Mouse (Mus musculus) hindbrain, embryonic 16.5 days (tissue): Measurements from ENCODE around the gene Gipc1. TPM values are rescaled to one million over a fixed set of nuclear protein-coding genes. Genes with fewer than 3 reads are reported as not detected.

Experiments used
- ATAC-seq: fragments of 200-750 bp; cut with Nextera tagmentation; 2 replicates; pipeline ENCODE4 v1.8.0; 2017; ENCODE audit warnings: moderate TSS enrichment, moderate library complexity
- H3K27ac ChIP-seq: fragments of 300-500 bp; sonication (generic); 2 replicates; pipeline ENCODE4 v1.5.1; 2014; ENCODE audit warnings: low read depth, mild to moderate bottlenecking, control low read depth, low read length, moderate library complexity
- H3K27me3 ChIP-seq: fragments of 300-500 bp; sonication (generic); replicated peaks from 2 replicates; pipeline ENCODE4 v1.6.1; 2014; ENCODE audit warnings: low read length; ENCODE audit not compliant: control insufficient read depth, insufficient read depth
- H3K36me3 ChIP-seq: fragments of 300-500 bp; sonication (generic); 2 replicates; pipeline ENCODE4 v1.6.1; 2014; ENCODE audit warnings: mild to moderate bottlenecking, low read length, moderate library complexity, mixed read lengths; ENCODE audit not compliant: control insufficient read depth, insufficient read depth
- H3K4me1 ChIP-seq: fragments of 300-500 bp; sonication (generic); 2 replicates; pipeline ENCODE4 v1.6.1; 2014; ENCODE audit warnings: low read depth, low read length; ENCODE audit not compliant: control insufficient read depth, insufficient read depth
- H3K4me2 ChIP-seq: fragments of 300-500 bp; sonication (generic); 2 replicates; pipeline ENCODE4 v1.6.1; 2014; ENCODE audit warnings: mild to moderate bottlenecking, low read length, control low read depth, moderate library complexity
- H3K4me3 ChIP-seq: fragments of 300-500 bp; sonication (generic); 2 replicates; pipeline ENCODE4 v1.5.1; 2014; ENCODE audit warnings: mild to moderate bottlenecking, low read length, control low read depth, moderate library complexity
- H3K9ac ChIP-seq: fragments of 300-500 bp; sonication (generic); 2 replicates; pipeline ENCODE4 v1.6.1; 2014; ENCODE audit warnings: low read depth, mild to moderate bottlenecking, control low read depth, low read length, moderate library complexity
- H3K9me3 ChIP-seq: fragments of 300-500 bp; sonication (generic); 2 replicates; pipeline ENCODE4 v1.6.1; 2014; ENCODE audit warnings: mild to moderate bottlenecking, low read length, moderate library complexity; ENCODE audit not compliant: control insufficient read depth
- WGBS: fragments of 180-500 bp; shearing (Covaris S2); extraction: QIAGEN DNeasy Blood & Tissue Kit; methylation state at CpG from one replicate; pipeline ENCODE4 v1.1.7; 2014; 5-methylcytosine and 5-hydroxymethylcytosine counted together
- polyA plus RNA-seq: library from polyadenylated mRNA; unstranded; fragments of >200 nt; fragmentation: Nextera tagmentation; extraction: Ambion mirVana; gene quantifications from 2 replicates; pipeline ENCODE4 v1.2.1, GENCODE M21; 2015

The Gipc1 gene
- polyA plus RNA-seq, 1 experiment from 2014 or later, result 135 TPM

DNA sequence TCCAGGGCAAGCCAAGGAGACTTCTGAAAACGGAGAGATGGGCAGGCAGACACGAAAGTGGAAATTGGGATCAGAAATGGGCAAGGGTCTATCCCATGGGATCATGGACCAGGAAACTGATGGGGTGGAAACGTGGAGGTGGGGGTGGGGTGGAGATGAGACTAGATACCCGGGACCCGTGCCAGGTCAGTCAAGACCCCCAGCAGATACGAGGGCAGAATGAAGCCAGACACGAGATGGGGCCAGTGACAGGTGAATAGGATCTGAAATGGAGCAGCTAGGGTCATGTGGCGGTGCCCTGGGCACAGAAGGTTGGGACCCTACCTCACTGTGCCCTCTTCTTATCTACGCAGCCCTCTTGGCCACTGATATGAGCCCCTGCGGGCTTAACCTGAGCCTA, 15.0 kb downstream of the Gipc1 start:
- H3K36me3 ChIP-seq, result peaks cover 24% of the 10 kb centered on the region
- no peaks in the 10 kb centered on the region for H3K9me3 ChIP-seq
- H3K4me1 ChIP-seq, result peaks cover 29% of the 10 kb centered on the region
- H3K4me3 ChIP-seq, result no peak overlapping the region
- peak overlapping the region; percentile 64; the same call in 1 of the 2 replicates for H3K27ac ChIP-seq
- H3K9ac ChIP-seq, result no peak overlapping the region
- H3K4me2 ChIP-seq, result peak overlapping the region; percentile 70
- H3K27me3 ChIP-seq, result no peaks in the 10 kb centered on the region
- 75% methylated on average over 10 of the region's 10 CpGs for WGBS
- no peak for ATAC-seq

DNA sequence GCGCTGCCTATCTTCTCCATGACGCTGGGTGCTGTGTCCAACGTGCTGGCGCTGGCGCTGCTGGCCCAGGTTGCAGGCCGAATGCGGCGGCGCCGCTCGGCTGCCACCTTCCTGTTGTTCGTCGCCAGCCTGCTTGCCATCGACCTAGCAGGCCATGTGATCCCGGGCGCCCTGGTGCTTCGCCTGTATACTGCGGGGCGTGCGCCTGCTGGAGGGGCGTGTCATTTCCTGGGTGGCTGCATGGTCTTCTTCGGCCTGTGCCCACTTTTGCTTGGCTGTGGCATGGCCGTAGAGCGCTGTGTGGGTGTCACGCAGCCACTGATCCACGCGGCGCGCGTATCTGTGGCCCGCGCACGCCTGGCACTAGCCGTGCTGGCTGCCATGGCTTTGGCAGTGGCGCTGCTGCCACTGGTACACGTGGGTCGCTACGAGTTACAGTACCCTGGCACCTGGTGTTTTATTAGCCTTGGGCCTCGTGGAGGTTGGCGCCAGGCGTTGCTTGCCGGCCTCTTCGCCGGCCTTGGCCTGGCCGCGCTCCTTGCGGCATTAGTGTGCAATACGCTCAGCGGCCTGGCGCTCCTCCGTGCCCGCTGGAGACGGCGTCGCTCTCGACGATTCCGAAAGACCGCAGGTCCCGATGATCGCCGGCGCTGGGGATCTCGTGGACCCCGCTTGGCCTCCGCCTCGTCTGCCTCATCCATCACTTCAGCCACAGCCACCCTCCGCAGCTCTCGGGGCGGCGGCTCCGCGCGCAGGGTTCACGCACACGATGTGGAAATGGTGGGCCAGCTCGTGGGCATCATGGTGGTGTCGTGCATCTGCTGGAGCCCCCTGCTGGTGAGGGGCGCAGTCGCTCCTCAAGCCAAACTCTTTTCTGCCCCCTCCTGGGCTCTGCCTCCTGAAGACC, 15.8 kb downstream of the Gipc1 start:
- H3K9ac ChIP-seq, result peak overlapping the region; percentile 62
- H3K27ac ChIP-seq, result peak overlapping the region; percentile 64
- H3K4me1 ChIP-seq, result peaks cover 26% of the 10 kb centered on the region
- H3K36me3 ChIP-seq, result peaks cover 27% of the 10 kb centered on the region
- peak; percentile 52 for ATAC-seq
- WGBS, result 15% methylated on average over 74 of the region's 80 CpGs
- peak overlapping the region; percentile 39 for H3K4me3 ChIP-seq
- no peaks in the 10 kb centered on the region for H3K9me3 ChIP-seq
- H3K4me2 ChIP-seq, result peak overlapping the region; percentile 70
- H3K27me3 ChIP-seq, result no peaks in the 10 kb centered on the region

DNA sequence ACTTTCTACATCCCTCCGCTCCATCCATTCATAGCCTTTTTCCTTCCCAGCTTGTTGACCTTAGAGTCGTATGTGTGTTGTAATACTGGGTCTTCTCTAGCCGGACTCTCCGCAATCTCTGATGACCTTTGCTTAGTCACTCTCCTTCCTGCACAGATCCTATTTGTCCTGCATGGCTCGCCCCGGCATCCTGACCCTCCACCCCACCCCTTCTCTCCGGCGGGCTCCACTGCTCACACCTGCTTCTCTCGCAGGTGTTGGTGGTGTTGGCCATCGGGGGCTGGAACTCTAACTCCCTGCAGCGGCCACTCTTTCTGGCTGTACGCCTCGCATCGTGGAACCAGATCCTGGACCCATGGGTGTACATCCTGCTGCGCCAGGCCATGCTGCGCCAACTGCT, 16.5 kb downstream of the Gipc1 start:
- ATAC-seq, result no peak
- no peak overlapping the region for H3K9ac ChIP-seq
- H3K4me3 ChIP-seq, result no peak overlapping the region
- H3K36me3 ChIP-seq, result peaks cover 32% of the 10 kb centered on the region
- H3K27ac ChIP-seq, result no peak overlapping the region
- no peaks in the 10 kb centered on the region for H3K9me3 ChIP-seq
- H3K4me1 ChIP-seq, result peaks cover 26% of the 10 kb centered on the region
- no peak overlapping the region for H3K4me2 ChIP-seq
- 76% methylated on average over 16 of the region's 16 CpGs for WGBS
- no peaks in the 10 kb centered on the region for H3K27me3 ChIP-seq

DNA sequence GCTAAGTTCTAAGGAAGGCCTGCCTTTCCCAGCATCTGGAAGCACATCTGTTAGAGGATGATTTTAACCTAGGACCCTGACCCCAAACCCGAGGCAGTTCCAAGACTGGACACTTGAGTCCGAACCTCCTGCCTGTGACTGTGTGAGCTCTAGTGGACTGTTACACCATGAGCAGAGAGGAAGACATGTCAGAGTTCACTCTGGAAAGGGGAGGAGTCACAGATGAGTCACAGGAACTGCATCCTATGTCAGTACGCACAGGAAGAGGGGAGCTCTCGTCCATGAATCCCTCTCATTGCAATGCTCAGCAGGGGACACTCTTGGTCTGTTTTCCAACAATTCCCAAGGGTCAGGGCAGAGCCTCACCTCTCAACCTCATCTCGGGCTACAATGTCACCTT, 20.5 kb downstream of the Gipc1 start:
- no peak overlapping the region for H3K4me3 ChIP-seq
- H3K27ac ChIP-seq, result no peak overlapping the region
- no peak for ATAC-seq
- H3K36me3 ChIP-seq, result peaks cover 47% of the 10 kb centered on the region
- H3K9ac ChIP-seq, result no peak overlapping the region
- no peaks in the 10 kb centered on the region for H3K9me3 ChIP-seq
- no peak overlapping the region for H3K4me2 ChIP-seq
- no peaks in the 10 kb centered on the region for H3K27me3 ChIP-seq
- WGBS, result 65% methylated on average over 5 of the region's 5 CpGs
- peaks cover 9% of the 10 kb centered on the region for H3K4me1 ChIP-seq

DNA sequence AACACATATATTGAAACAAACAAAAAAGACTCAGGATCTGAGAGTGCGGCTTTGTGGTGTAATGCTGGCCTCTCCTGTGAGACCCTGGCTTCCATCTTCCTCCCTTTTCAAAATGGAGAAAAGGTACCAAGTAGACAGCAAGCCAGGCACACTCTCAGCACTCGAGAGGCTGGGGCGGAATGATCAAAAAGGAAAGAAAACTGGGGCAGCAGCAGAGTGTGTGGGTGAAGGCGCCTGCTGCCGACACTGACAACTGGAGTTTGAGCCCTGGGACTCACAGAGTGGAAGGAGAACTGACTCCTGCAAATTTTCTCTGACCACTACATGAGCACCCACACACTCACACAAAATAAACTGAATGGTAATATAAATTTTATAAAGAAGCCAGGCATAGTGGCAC, 22.0 kb downstream of the Gipc1 start:
- ATAC-seq, result no peak
- no peaks in the 10 kb centered on the region for H3K9me3 ChIP-seq
- H3K4me3 ChIP-seq, result no peak overlapping the region
- H3K4me1 ChIP-seq, result no peaks in the 10 kb centered on the region
- H3K9ac ChIP-seq, result no peak overlapping the region
- no peak overlapping the region for H3K4me2 ChIP-seq
- H3K36me3 ChIP-seq, result peaks cover 58% of the 10 kb centered on the region
- H3K27ac ChIP-seq, result no peak overlapping the region
- 90% methylated on average over 5 of the region's 5 CpGs for WGBS
- no peaks in the 10 kb centered on the region for H3K27me3 ChIP-seq

DNA sequence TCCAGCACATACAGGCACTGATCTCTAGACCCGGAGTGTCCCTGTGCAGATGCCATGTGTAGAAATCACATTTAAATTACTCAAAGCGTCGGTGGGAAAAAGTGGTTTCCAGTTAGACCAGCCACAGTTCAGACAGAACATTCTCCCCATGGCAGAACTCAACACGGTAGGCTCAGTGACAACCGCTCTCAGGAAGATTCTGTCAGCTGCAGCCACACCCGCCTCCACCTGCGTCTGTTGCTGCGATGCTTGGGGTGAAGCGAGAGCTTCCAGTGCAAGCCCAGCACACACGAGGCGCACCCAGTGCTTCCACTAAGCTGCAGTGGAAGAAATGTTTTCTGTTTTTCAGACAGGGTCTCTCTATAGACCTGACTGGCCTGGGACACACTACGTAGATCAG, 27.4 kb downstream of the Gipc1 start:
- no peak for ATAC-seq
- Histone ChIP-seq H3K27ac (no peak overlapping the region), H3K9me3 (no peaks in the 10 kb centered on the region), H3K27me3 (no peaks in the 10 kb centered on the region), H3K4me1 (no peaks in the 10 kb centered on the region), H3K36me3 (peaks cover 50% of the 10 kb centered on the region), H3K4me2 (no peak overlapping the region), H3K9ac (no peak overlapping the region), H3K4me3 (no peak overlapping the region)
- 97% methylated on average over 12 of the region's 12 CpGs for WGBS

DNA sequence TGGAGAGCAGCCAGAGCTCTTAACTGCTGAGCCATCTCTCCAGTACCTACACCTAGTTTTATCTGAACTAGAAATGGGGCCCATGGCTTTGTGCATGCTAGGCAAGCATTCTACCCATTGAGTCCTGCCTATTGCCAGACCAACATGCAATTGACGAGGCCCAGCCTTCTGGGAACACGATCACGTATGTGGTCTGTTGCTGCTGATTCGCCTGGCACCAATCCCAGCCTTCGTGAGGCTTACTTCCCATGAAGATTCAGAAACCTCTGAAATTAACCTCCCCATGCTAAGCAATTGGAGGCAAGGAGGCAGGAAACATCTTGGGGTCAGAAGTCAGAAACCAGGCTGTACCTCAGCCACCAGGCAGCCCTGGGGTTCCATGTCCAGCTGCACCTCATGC, 28.1 kb downstream of the Gipc1 start:
- Histone ChIP-seq H3K36me3 (peaks cover 56% of the 10 kb centered on the region), H3K4me2 (no peak overlapping the region), H3K27ac (no peak overlapping the region), H3K27me3 (no peaks in the 10 kb centered on the region), H3K4me1 (no peaks in the 10 kb centered on the region), H3K9me3 (no peaks in the 10 kb centered on the region), H3K4me3 (no peak overlapping the region), H3K9ac (no peak overlapping the region)
- no peak for ATAC-seq
- 88% methylated on average over 5 of the region's 5 CpGs for WGBS

DNA sequence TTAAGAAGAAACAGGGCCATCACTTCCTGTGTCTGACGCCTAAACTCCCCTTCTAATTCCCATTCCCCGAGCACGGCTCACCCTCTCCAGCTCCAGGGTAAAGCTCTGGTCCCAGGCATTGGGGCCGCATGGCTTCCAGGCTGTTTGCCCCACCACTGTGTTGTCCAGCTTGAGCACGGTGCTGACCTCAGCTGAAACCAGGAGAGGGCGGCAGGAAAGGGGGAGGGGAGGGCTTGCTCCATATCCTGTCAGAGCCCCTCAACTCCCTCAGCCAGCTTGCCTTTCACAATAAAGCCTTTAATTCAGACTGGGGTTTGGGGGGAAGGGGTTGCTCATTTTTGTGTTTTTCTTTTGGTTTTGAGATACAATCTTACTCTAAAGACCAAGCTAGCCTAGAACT, 28.6 kb downstream of the Gipc1 start:
- Histone ChIP-seq H3K9ac (no peak overlapping the region), H3K36me3 (peaks cover 55% of the 10 kb centered on the region), H3K27me3 (no peaks in the 10 kb centered on the region), H3K4me1 (no peaks in the 10 kb centered on the region), H3K27ac (no peak overlapping the region), H3K4me3 (no peak overlapping the region), H3K9me3 (no peaks in the 10 kb centered on the region), H3K4me2 (no peak overlapping the region)
- WGBS, result 39% methylated on average over 6 of the region's 6 CpGs
- ATAC-seq, result no peak

DNA sequence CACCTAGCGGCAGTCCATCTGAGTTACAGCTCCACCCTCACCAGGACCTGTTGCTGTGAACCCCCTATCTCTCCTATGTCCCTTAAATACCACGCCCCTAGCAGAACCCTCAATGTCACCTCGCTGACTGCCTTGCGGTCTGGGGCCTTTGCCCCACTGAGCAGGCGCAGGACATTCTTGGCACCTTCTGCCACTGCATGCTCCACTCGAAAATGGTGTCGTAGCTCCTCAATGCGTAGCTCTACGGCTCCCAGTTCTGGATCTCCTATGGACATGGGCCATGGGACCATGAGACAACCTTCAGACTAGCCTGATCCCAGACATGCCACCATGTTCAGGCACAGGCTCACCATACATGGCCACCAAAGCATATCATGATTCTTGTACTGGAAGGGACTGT, 32.0 kb downstream of the Gipc1 start:
- H3K27ac ChIP-seq, result no peak overlapping the region
- ATAC-seq, result no peak
- no peak overlapping the region for H3K4me3 ChIP-seq
- whole genome bisulfite sequencing, result 93% methylated on average over 9 of the region's 9 CpGs
- no peaks in the 10 kb centered on the region for H3K27me3 ChIP-seq
- no peak overlapping the region for H3K4me2 ChIP-seq
- no peaks in the 10 kb centered on the region for H3K9me3 ChIP-seq
- no peak overlapping the region for H3K9ac ChIP-seq
- no peaks in the 10 kb centered on the region for H3K4me1 ChIP-seq
- H3K36me3 ChIP-seq, result peaks cover 37% of the 10 kb centered on the region
